Mouse (Mus musculus): ENCODE measurements around the gene Gm49711. TPM values are rescaled to one million over a fixed set of nuclear protein-coding genes. Genes with fewer than 3 reads are reported as not detected.
"Not testable (repeated sequence)": the region's sequence is repeated elsewhere in the genome, so short reads cannot be mapped to it uniquely, and the experiment has no call there.

Gm49711 gene
- total RNA-seq, 2 experiments from 2014 or later = not detected

DNA sequence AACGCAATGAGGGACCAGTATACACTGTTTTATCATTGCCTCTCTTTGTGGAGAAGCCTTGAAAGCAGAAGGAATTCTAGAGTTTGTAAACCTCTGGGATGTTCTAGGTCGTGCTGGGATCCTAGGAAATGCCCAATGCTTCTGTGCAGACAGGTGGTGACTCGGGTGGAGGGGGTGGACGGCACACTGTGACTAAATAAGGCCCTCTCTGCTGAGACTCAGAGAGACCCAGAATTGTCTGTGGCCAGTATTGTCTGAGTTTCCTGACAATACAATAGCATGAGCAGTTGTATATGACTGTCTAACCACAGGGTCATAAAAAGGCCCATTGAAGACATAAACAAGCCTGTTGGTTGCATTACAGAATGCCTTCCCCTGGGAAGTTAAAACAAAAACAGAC is 105.4 kb downstream of the Gm49711 start:
- DNase-seq (ENCODE audit: low spot score in 2 of 2) = no peak

DNA sequence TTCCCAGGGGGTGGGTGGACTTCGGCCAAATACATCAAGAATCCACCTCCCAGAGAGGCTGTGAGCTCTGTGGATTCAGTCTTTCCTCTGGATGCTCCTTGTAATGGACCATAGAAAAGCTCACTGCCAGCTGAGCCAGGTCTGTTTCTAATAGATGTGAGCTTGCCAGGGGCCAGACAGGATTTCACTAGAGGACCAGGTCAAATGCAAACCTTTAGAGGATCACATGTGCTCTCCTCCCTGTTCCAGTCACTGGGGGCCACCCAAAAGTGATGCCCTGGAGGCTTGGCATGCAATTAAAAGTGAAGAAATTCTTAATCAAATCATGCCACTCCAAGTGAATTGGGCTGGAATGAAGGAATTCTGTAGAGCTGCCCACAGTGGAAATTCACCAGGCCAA is 117.9 kb downstream of the Gm49711 start:
- DNase-seq (ENCODE audit: low spot score in 2 of 2) = no peak

DNA sequence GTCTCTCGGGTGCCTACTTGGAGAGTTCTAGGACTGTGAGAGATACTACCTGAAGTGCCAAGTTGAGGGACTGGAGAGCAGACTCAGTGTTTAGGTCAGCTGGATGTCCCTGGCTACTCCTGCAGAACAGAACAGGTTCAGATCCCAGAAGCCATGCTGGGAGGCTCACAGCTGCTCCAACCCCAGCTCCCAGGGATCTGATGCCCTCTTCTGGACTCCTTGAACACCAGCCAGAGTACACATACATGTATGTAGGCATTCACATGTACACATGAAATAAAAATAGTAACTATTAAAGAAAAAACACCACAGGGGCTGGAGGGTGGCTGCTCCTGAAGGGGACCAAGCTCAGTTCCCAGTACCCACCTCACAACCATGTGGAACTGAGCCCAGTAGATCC is 119.6 kb downstream of the Gm49711 start:
- no peak for DNase-seq (ENCODE audit: low spot score in 2 of 2)

DNA sequence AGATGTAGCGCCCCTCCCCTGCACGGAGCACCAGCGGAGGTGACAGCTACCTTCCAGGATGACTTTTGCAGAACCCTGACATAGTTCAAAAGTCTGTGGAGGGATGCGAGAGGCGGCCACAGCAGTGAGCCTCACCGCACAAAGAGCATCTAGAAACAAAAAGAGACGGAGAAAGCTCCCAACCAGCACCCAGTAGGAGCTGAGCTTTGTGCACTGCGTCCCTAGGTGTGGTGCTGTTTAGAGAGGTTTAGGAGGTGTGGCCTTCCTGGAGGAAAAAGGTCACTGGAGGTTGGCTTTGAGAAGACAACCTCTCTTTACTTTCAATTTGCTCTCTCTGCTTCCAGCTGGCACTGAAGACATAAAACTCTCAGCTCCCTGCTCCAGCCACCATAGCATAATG is 121.2 kb downstream of the Gm49711 start:
- DNase-seq (ENCODE audit: low spot score in 2 of 2) = no peak

DNA sequence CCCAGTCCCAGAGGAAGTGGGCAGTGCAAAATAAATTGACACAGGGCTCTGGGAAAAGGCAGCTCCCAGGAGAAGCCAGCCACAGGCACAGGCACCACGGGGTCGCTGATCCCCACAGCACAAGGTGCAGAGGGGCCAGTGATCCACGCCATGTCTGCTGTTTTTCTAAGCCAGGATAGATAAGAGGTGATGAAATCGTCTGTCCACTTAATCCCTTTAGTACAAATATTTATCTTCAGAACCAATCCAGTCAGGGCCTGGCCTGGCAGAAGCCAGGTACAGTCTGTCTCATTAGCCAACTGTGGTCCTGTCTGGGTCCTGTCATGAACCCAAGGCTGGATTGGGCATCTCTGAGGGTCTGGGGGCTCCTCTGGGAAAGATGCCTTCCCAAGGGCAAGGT is 125.4 kb downstream of the Gm49711 start:
- no peak for DNase-seq (ENCODE audit: low spot score in 2 of 2)

DNA sequence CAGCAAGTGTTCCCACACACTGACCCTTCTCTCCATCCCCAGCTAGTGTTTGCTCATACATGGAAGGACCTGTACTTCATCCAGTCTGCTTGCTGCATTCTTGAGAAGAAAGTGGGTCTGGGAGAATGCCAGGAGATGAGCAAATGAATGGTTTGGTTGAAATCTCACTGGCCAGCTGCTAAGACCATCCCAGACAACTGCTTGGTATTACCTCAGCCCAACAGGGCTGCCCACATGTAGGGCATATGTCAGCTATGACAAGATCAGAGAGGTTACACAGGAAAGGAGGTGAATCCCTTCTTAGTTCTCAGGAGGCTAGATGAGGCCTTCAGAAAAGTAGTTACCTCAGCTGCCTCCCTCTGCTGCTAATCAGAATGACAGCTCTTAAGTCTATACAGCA is 132.5 kb downstream of the Gm49711 start:
- no peak for DNase-seq (ENCODE audit: low spot score in 2 of 2)

DNA sequence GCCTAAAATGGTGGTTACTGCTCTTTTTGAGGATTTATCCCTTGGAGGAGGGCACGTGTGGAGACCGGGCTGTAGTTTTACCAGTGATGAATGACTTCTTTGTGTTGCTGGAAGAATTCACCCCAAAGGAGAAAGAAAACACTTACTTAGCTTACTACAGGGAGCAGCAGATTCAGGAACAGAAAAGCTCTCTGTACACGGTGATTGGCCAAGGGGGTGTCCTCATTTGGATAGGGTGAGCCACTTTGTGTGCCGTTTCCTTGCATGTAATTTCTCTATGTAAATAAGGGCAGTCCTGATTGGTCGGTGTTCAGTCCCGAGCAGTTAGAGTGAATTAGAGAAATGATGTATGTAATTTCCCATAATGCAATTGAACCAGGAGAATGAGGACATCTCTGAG is 137.0 kb downstream of the Gm49711 start:
- DNase-seq (ENCODE audit: low spot score in 2 of 2) = no peak

DNA sequence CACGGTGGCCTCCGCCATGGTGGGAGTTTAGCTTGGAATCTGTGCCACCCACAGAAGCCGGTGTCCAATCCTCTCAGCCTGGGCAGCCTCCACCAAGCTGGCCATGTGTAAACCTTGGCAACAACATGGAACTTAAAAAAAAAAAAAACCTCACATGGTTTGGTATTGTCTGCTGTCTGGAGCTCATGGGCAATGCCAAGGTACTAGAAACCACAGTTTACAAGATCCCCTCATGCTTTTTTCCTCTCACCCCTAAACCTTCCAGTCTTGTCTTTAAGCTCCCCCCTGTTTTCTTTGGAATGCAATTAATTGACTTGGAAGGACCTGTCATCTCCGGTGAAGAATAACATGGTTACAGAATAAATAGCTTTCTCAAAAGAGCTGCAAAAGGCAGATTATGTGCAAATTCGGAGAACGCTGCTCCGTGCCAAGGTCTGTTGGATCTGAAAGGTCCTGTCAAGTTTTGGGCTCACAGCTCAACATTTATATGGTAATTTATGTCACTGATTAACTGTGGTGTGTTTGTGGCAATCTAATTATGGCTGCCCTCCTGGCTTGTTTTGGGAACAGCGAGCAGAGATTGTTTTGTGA is 138.7 kb downstream of the Gm49711 start:
- peak; percentile 10 to 28 for DNase-seq (ENCODE audit: low spot score in 2 of 2)

DNA sequence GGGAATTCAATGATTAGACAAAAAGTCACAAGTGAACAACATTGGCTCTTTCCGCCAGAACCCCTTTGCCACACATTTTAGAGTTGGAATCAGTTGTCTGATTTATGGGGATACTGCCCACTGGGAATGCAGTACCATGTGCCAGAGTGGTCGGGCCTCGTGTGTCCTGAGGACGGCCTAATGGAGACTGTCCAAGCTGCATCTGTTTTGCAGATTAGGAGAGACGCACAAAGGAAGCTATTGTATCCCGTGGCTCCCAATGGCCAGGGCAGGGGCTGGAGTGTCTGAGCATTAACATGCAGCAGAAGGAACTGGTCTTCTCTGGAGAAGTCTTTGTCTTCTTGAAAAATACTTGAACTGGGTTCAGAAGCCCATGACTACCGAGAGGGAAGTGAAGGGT is 142.5 kb downstream of the Gm49711 start:
- DNase-seq (ENCODE audit: low spot score in 2 of 2) = peak in 1 of 2 experiments; percentile 15

DNA sequence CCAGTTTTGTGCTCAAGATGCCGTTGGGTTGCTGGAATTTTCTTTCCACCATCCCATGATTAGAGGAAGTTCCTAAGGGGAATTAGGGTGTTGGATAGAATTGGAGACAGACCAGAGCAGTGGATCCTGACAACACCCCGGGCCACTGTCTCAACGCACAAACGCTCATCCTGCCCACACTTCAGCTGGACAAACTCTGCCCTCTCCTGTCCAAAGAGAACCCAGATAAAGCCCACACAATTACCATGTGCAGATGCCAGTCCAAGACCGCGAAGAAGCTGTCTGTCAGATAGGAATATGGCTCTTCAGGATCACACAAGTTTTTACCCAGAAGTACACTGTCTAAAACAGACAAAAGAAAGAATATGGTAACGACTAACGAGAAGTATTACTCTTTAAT is 145.5 kb downstream of the Gm49711 start:
- DNase-seq (ENCODE audit: low spot score in 2 of 2) = no peak

DNA sequence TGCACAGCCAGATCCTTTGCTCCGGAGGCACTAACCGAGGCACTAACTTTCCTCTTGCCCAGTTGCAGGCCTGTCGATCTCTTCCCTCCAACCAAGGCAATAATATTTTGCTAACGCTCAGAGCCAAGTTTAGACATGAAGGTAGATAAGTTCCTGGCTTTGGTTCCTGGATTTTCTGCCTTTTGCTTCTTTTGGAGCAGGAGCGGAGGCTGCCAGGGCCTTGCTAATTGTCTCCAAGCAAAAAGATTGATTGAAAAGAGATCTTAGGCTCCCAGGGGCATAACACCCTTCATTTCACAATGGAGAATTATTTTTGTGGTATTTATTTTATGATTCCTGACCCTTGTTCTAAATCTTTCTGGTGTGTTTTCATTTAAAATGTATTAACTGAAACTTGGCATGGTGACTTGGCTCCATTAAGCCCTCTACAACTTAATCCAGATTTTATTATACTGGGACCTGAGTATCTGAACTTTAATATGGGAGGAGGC is 151.2 kb downstream of the Gm49711 start:
- no peak for DNase-seq (ENCODE audit: low spot score in 2 of 2)

DNA sequence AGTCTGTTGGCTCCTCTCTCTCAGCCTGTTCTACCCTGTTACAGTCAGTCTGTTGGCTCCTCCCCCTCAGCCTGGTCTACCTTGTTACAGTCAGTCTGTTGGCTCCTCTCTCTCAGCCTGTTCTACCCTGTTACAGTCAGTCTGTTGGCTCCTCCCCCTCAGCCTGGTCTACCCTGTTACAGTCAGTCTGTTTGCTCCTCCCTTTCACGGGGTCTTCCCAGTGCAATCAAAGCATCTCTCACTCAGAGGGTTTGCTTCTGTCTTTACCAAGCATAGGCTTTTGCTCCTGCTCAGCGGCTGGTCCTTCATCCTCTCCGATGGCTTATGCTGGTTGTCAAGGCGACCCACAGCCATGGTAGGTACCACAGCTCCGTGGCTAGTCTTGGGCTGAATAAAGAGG is 152.2 kb downstream of the Gm49711 start:
- not testable (repeated sequence) for DNase-seq (ENCODE audit: low spot score in 2 of 2)

DNA sequence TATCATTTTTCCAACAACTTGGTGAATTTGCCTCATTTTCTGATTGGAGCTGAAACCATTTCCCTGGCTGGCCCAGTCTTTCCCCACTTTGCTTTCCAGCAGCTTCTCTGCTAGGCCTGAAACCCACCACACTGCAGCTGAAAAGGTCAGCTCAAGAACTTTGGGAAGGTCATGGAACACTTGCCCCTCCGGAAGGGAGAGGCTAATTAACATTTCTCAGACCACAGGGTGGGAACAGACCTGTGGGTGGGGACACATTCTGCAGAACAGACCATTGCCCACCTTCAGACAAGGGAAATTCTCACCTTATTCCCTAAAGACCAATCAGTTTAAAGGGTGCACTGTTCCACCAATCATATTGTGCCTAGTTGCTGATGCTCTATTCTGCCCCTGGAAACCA is 155.8 kb downstream of the Gm49711 start:
- DNase-seq (ENCODE audit: low spot score in 2 of 2) = not testable (repeated sequence)

DNA sequence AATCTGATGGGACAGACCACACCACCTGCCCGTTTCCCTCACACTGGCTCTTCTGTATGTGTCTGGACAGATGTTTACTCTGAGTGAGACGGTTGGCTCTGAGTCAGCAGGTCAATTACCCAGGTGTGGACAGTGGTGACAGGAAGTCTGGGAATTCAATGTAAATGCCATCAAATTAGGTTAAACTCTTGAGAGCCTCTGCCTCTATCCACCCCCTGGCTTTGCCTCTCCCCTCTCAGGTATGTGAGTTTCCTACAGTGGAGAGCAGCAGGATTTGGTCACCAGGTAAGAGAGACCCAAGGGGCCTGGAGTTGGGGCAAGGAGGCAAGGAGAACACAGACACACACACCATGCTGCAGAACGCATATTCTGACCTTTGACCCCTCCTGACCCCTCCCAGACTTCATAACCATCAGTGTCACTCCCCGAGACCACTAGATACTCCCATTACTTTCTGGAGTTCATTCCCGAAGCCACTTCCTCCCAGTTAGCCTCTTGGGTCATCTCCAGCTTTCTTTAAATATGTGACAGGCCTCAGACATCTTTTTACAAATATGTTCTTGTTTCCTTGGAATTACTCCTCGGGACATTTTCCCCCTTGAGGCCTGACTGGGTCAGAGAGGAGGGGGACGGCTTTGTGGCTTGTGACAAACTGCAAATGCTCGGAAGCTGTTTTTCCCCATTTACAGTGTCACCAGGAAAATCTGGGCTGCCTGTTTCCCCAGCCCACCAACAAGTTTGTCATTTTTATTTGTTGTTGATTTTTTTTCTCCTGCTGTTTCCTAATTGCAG is 157.7 kb downstream of the Gm49711 start:
- DNase-seq (ENCODE audit: low spot score in 2 of 2) = no peak

DNA sequence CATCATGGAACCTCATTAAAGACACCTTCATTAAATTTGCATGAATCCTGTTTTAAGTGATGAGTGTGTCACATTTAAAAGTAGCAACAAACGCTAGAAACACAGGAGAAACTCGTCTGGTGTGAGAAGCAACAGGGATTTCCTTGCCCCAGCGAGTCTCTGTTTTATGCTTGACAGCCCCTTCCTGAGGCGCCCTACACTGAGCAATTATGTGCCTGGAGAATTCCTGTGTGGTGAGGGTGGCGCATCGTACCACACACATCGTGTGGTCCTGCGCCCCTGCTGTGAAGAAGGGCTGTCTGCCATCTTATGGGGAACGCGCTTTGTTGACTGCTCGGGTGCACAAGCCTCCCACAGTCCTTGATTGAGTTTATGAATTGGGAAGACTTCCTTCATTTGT is 162.6 kb downstream of the Gm49711 start:
- DNase-seq (ENCODE audit: low spot score in 2 of 2) = peak in 1 of 2 experiments; percentile 15

DNA sequence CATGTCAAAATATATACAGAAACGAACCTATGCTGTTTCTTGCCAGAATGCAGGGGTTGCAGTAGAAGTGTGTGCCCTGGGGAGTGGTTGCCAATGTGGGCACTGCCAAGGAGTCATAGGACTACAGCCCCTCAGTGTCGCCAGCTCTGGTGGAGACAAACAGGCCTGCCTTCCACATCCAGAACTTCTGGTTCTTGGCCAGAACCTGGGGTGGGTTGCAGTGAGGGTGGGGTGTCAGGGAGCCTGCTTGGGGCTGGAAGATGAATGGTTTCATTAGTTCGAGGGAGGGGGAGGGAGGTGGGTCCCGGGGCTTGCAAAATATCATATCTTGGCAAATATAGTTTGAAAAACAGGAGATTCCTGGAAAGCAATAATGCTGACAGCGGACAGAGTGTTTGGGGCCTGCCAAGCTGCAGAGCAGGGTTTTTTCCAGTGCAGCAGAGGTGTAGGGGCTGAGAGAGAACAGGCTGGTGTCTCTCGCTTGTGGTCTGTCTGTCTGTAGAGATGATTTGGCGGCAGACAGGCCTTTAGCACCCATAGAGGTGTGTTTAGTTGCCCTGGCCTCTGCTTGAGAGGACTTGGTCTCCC is 170.3 kb downstream of the Gm49711 start:
- DNase-seq (ENCODE audit: low spot score in 2 of 2) = no peak

DNA sequence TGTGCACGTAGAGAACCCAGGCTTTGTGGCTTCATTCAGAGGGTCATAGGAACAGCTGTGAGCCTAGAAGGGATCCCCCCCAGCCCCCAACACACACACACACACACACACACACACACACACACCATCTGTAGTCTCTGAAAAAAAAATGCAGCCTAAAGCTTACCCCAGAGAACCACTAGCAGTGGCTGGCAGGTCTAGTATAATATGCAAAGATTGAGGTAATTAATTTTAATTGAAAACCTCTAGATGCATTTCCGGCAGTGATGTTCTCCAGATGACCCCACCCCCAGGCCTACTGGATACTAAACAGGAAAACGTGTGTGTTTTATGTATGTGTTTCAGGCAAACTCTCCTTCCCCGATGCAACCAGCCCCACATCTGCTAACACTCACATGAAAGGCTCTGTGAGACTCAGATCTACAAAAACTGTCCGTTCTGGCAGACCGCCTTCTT is 172.4 kb downstream of the Gm49711 start:
- no peak for DNase-seq (ENCODE audit: low spot score in 2 of 2)

DNA sequence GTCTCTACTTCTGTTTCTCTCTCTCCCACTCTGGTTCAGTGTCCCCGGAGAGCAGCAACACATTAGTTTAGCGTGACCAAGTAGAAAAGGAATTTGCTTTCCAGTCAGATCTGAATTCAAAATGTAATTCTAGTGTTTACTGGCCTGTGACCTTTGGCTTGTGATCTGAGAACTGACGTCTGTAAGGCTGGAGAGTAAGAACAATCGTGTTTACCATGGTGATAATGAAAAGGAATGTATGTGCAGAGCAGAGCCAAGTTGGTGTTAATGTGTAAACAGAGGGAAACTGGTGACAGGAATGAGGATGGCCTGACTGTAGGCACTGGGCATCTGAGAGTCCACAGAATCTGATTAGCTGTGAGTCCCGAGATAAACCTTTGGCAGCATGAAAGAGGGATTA is 176.4 kb downstream of the Gm49711 start:
- no peak for DNase-seq (ENCODE audit: low spot score in 2 of 2)

DNA sequence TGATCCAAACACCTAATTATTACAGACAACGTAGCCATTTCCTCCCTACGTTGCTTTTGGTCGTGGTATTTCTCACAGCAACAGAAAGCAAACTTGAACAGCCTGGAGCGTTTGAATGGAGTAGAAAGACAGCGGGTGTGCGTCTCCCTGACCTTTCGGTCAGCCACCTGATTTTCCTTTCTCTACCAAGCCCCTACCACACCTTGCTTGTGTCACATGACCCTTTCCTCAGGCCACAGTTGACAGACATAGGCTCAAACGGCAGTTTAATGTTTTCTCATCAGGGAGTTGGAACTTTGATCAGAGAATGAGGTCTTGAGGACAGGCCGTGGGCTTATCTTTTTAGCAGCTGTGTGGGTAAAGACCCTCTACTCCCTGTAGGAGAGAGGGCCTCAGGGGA is 177.1 kb downstream of the Gm49711 start:
- DNase-seq (ENCODE audit: low spot score in 2 of 2) = no peak
